Mouse (Mus musculus): Measurements from ENCODE around the gene Nos1. TPM values are rescaled to one million over a fixed set of nuclear protein-coding genes. Genes with fewer than 3 reads are reported as not detected.
"Not testable (repeated sequence)": the region's sequence is repeated elsewhere in the genome, so short reads cannot be mapped to it uniquely, and the experiment has no call there.

The Nos1 gene
- polyA plus RNA-seq, 1 experiment, result 0.28 TPM

DNA sequence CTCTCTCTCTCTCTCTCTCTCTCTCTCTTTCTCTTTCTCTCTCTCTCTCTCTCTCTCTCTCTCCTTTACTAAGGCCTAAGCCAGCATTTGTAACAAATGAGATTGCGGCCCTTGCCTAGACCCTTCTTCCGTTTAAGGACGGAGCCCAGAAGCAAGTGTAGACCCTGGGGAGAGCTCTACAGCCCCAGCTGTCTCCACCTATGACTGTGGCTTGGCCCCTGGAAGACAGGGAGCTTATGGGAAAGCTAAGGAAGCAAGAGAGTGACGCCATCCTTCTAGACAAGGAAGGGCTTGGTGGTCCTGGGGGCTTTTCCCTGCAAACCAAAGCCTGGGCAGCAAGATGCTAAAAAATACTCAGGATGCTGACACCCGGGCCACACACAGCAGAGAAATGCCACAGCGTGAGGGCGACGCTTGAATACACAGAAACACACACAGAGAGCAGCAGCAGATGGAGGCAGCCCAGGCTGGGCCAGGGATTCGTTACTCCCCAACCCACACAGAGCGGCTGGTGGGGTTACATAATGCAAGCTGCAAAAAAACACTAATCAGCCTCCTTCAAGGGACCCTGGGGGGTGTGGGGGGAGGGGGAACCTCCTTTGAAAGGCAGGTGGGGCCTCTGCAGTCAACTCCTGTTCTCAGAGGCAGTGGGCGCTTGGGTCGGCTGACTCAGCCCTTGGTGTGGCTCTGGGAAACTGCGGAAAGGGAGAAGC lies 83.9 kb downstream of the Nos1 start:
- Histone ChIP-seq H3K4me1 (ENCODE audit: control insufficient read depth, insufficient read depth, insufficient read length, low read length) (no peaks in the 10 kb centered on the region), H3K27ac (replicated peaks; ENCODE audit: low read depth, low read length) (no peak overlapping the region), H3K4me3 (ENCODE audit: insufficient read depth, low read depth, low read length) (no peak overlapping the region)

DNA sequence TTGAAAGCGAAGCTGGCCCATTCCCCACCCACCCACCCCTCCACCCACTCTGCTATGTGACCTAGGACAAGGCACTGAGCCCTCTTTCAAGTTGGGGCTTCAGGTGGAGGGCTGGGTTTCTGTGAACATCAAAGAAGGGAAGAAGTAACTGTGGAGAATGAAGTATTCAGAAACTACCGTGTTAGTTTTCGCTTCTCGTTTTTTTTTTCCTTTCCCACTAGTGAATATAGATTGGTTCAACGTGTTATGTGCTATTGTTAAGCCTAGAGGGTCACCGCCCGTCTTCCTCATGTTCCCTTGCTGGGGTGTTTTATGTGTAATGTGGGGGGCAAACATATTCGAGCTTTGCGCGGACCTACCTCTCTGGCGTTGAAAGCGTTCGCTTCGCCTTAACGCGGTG lies 85.0 kb downstream of the Nos1 start:
- Histone ChIP-seq H3K4me1 (ENCODE audit: control insufficient read depth, insufficient read depth, insufficient read length, low read length) (no peaks in the 10 kb centered on the region), H3K4me3 (ENCODE audit: insufficient read depth, low read depth, low read length) (no peak overlapping the region), H3K27ac (replicated peaks; ENCODE audit: low read depth, low read length) (no peak overlapping the region)

DNA sequence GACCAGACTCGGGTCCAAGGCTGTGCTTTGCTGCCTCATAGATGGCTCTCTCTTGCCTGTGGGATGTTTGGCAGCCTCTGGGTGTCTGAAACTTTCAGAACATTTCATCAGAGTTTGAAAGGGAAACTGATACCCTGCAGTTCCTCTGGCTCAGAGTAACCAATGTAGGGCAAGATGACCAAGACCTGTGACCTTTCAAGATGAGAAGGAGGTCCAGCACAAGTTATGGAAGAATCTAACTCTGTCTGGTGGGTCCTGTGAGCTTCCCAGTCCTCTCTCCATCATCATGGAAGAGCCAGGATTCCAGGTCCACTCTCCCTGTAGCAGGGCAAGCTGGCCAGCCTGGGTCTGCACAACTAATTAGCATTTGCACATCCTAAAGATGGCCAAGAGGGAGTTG lies 90.8 kb downstream of the Nos1 start:
- Histone ChIP-seq H3K27ac (replicated peaks; ENCODE audit: low read depth, low read length) (no peak overlapping the region), H3K4me3 (ENCODE audit: insufficient read depth, low read depth, low read length) (no peak overlapping the region), H3K4me1 (ENCODE audit: control insufficient read depth, insufficient read depth, insufficient read length, low read length) (no peaks in the 10 kb centered on the region)

DNA sequence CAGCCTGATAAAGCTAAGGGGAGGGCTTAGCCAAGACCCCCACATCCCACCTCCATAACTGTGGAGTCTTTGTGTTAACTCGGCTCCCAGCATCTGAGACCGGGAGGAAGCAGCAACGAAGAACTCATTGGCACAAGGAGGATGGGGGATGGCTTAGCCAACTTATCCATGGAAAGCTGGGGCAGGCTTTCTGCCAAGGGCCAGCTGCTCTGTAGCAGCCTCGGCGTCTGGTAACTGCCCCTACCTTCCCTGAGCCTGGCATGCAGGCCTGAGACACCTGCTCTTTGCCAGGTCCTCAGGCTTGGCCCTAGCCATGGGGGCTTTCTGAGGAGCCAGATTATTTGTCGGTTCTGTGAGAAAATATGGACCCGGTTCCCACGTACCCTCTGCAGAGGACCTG lies 93.0 kb downstream of the Nos1 start:
- Histone ChIP-seq H3K27ac (replicated peaks; ENCODE audit: low read depth, low read length) (no peak overlapping the region), H3K4me1 (ENCODE audit: control insufficient read depth, insufficient read depth, insufficient read length, low read length) (no peaks in the 10 kb centered on the region), H3K4me3 (ENCODE audit: insufficient read depth, low read depth, low read length) (no peak overlapping the region)

DNA sequence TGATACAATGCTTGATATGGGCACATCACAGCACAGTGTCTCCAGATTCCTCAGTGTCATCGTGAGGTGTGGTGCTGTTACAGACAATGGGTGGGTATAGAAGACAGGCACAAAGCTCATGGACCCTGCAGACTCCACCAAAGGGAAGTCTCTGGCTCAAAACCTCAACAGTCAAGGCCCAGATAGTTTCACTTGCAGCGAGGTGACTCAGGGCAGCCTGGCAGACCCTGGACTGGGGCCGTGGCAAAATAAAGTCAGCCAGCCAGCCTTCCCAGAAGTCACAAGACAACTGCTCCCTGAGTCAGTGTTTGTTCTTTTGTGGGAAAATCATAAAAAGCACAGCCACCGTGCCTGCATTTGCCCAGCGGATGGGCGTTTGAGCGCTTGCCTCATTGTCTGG lies 93.4 kb downstream of the Nos1 start:
- Histone ChIP-seq H3K4me1 (ENCODE audit: control insufficient read depth, insufficient read depth, insufficient read length, low read length) (no peaks in the 10 kb centered on the region), H3K4me3 (ENCODE audit: insufficient read depth, low read depth, low read length) (no peak overlapping the region), H3K27ac (replicated peaks; ENCODE audit: low read depth, low read length) (no peak overlapping the region)

DNA sequence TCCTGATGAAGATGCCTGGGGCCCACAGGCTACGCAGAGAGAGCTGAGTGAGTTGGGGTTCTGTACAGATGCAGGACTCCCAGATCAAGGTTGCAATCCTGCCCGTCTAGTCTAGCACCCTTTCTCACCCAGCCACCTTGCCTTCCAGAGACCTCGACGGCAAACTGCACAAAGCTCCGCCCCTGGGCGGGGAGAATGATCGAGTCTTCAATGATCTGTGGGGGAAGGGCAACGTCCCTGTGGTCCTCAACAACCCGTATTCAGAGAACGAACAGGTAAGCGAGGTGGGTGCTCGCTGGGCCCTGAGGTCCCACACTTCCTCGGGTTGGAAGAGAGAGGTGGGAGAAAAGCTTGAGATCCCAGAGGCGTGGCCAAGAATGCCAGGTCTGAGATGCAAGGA lies 98.3 kb downstream of the Nos1 start:
- no peaks in the 10 kb centered on the region for H3K4me1 ChIP-seq (ENCODE audit: control insufficient read depth, insufficient read depth, insufficient read length, low read length)
- H3K4me3 ChIP-seq (ENCODE audit: insufficient read depth, low read depth, low read length), result no peak overlapping the region
- no peak overlapping the region for H3K27ac ChIP-seq (replicated peaks; ENCODE audit: low read depth, low read length)

DNA sequence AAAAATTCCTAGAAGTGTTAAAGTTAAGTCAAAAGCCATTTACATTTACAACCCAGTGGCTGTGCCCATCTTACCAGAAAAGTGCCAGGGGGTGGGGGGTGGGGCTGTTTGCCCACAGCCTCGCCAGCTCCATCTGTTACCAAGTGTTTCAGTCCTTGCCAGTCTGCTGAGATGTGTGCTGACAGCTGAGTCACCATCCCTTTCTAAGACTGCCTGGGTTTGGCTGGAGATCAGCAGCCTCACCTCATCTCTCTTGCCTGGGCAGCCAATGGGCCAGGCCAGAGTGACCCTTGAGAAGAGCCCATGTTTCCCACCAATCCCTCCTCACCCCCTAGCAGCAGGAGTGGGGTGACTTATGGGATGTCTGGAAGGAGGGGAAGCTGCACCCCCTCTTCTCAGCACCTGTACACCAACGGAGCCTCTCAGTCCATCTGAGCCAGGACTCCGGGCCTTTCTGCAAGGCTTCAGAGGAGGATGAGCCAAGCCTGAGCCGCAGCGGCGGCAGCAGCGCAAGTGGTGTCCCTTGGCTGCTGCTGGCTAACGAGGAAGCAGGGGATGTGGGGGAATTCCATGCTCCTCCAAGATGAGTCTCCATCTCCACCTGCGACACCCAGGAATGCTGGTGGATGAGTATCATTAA lies 100.2 kb downstream of the Nos1 start:
- Histone ChIP-seq H3K27ac (replicated peaks; ENCODE audit: low read depth, low read length) (no peak overlapping the region), H3K4me1 (ENCODE audit: control insufficient read depth, insufficient read depth, insufficient read length, low read length) (no peaks in the 10 kb centered on the region), H3K4me3 (ENCODE audit: insufficient read depth, low read depth, low read length) (no peak overlapping the region)

DNA sequence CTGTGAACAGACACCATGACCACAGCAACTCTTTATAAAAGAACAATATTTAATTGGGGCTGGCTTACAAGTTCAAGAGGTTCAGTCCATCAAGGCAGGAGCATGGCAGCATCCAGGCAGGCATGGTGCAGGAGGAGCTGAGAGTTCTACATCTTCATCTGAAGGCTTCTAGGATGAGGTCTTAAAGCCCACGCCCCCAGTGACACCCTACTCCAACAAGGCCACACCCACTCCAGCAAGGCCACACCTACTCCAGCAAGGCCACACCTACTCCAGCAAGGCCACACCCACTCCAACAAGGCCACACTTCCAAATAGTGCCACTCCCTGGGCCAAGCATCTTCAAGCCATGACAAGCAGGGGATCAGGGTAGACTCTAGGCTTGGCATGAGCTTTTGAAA lies 101.6 kb downstream of the Nos1 start:
- H3K4me3 ChIP-seq (ENCODE audit: insufficient read depth, low read depth, low read length); H3K27ac ChIP-seq (replicated peaks; ENCODE audit: low read depth, low read length); H3K4me1 ChIP-seq (ENCODE audit: control insufficient read depth, insufficient read depth, insufficient read length, low read length): not testable (repeated sequence)

DNA sequence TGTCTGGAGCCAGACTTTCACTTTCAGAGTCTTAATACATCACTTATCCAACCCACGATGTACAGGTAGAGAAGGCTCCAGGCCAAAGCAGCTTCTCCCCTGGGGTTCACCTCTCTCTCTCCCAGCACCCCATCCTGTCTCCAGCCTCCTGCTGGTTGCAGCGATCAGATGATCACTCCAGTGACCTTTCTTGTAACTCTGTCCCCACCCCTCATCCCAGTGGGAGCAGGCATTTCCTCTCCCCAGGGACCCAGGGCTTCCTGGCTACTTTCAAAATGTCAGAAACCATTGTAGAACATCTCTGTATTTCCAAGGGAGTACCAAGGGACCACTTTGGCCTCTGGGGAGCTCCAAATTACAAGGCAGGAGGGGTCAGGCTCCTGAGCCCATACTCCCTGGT lies 104.2 kb downstream of the Nos1 start:
- H3K27ac ChIP-seq (replicated peaks; ENCODE audit: low read depth, low read length), result no peak overlapping the region
- no peak overlapping the region for H3K4me3 ChIP-seq (ENCODE audit: insufficient read depth, low read depth, low read length)
- H3K4me1 ChIP-seq (ENCODE audit: control insufficient read depth, insufficient read depth, insufficient read length, low read length), result no peaks in the 10 kb centered on the region

DNA sequence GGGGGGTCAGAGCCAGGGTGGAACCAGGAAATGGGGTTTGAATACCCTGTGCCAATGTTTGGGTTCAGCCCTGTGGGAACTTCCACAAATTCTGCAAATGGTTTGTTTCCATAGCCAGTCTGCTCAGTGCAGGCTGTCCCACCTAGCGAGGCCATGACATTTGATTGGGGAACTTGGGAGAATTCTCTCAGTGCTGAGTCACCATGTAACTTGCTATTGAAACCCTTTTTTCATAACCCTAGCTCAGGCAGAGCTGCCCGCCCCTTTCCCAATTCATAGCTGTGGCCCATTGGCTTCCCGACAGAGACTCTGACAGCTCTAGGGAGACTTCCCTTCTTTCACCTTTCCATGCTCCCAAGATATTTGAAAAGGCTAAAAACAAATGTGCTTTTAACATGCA lies 107.3 kb downstream of the Nos1 start:
- H3K27ac ChIP-seq (replicated peaks; ENCODE audit: low read depth, low read length), result no peak overlapping the region
- H3K4me3 ChIP-seq (ENCODE audit: insufficient read depth, low read depth, low read length), result no peak overlapping the region
- no peaks in the 10 kb centered on the region for H3K4me1 ChIP-seq (ENCODE audit: control insufficient read depth, insufficient read depth, insufficient read length, low read length)

DNA sequence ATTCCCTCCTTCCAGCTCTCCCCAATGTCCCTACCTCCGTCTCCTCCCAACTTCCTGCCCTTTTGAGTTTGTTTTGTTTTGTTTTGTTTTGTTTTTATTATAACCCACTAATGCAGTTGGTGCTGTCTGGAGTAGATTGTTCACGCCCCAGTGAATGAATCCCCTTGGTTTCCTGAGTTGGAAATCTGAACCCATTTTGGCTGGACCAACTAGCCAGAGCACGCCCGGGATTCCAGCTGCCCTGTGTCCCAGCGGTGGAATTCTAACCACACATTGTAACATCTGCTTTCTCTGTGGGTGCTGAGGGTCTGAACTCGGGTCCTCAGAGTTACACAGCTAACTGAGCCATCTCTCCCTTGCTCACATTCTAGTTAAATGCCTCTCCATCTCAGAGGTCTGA lies 108.1 kb downstream of the Nos1 start:
- no peak overlapping the region for H3K4me3 ChIP-seq (ENCODE audit: insufficient read depth, low read depth, low read length)
- H3K4me1 ChIP-seq (ENCODE audit: control insufficient read depth, insufficient read depth, insufficient read length, low read length), result no peaks in the 10 kb centered on the region
- H3K27ac ChIP-seq (replicated peaks; ENCODE audit: low read depth, low read length), result no peak overlapping the region

DNA sequence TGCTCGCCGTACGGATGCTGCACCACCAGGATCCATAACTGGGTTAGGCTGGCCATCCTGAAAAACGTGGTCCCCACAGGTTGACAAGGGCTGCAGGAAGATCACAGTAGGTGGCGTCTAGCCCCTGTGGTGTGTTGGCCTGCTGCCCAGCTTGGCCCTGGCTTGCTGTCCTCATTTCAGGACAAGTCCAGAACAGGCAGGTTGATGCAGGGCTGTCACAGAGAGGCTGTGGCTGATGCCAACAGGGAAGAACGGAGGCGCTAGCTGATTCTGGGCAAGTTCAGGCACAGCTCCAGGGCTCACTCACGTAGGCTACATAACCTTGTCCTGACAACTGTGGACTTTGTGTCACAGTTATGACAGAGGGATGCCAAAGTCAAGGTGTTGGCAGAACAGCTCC lies 108.7 kb downstream of the Nos1 start:
- H3K4me3 ChIP-seq (ENCODE audit: insufficient read depth, low read depth, low read length), result no peak overlapping the region
- H3K27ac ChIP-seq (replicated peaks; ENCODE audit: low read depth, low read length), result no peak overlapping the region
- no peaks in the 10 kb centered on the region for H3K4me1 ChIP-seq (ENCODE audit: control insufficient read depth, insufficient read depth, insufficient read length, low read length)

DNA sequence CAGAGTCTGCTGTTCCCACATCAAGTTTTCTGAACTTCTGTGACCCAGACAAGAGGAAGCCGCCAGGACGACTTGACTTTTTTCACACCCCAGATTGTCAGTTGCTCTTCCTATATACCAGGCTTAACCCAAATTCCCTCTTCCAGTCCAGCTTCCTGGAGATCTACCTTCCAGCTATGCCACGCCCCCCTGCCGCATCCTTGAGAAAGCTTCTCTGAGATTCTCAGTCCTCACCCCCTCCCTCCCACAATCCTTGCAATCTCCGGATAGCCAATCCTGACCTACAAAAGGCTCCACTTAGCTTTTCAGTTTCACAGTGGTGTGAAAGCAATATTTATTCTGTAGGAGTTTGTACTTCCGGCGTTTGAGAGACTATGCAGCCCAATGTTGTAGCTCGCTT lies 110.0 kb downstream of the Nos1 start:
- H3K4me3 ChIP-seq (ENCODE audit: insufficient read depth, low read depth, low read length), result no peak overlapping the region
- H3K27ac ChIP-seq (replicated peaks; ENCODE audit: low read depth, low read length), result no peak overlapping the region
- H3K4me1 ChIP-seq (ENCODE audit: control insufficient read depth, insufficient read depth, insufficient read length, low read length), result no peaks in the 10 kb centered on the region

DNA sequence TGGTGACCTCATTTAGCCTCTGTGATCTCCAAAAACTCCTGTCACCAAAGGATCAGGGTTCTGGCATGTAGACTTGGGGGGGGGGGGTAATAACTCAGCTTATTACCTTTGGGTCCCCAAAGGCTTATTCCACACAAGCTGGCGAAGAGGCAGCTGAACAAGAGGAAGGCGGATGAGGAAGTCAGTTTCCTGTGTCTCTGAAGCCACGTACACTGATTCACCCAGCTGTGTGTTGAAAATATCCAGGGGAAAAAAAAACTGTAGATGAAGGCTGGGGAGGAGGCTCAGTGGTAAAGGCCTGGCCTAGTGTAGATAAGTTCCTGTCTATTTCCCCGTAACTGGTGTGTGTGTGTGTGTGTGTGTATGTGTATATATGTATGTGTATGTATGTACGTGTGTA lies 110.7 kb downstream of the Nos1 start:
- Histone ChIP-seq H3K27ac (replicated peaks; ENCODE audit: low read depth, low read length) (no peak overlapping the region), H3K4me3 (ENCODE audit: insufficient read depth, low read depth, low read length) (no peak overlapping the region), H3K4me1 (ENCODE audit: control insufficient read depth, insufficient read depth, insufficient read length, low read length) (no peaks in the 10 kb centered on the region)

DNA sequence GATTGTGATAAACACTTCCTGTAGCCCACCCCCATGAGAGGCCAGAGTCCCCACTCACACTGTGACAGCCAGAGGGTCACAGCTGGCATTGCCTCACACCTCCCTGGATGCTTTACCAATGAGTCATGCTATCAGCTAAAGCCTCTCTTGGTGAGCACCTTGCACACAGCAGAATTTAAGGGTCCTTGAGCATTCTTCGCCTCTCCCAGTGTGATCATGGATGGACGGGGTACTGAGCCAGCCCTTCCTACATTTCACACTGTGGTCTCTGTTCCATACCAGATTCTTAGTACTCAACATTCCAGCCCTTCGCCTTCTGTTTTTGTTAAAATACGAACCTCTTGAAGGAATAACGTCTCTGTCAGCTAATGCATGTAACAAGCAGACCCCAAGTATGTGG lies 113.2 kb downstream of the Nos1 start:
- no peak overlapping the region for H3K4me3 ChIP-seq (ENCODE audit: insufficient read depth, low read depth, low read length)
- H3K4me1 ChIP-seq (ENCODE audit: control insufficient read depth, insufficient read depth, insufficient read length, low read length), result no peaks in the 10 kb centered on the region
- no peak overlapping the region for H3K27ac ChIP-seq (replicated peaks; ENCODE audit: low read depth, low read length)

DNA sequence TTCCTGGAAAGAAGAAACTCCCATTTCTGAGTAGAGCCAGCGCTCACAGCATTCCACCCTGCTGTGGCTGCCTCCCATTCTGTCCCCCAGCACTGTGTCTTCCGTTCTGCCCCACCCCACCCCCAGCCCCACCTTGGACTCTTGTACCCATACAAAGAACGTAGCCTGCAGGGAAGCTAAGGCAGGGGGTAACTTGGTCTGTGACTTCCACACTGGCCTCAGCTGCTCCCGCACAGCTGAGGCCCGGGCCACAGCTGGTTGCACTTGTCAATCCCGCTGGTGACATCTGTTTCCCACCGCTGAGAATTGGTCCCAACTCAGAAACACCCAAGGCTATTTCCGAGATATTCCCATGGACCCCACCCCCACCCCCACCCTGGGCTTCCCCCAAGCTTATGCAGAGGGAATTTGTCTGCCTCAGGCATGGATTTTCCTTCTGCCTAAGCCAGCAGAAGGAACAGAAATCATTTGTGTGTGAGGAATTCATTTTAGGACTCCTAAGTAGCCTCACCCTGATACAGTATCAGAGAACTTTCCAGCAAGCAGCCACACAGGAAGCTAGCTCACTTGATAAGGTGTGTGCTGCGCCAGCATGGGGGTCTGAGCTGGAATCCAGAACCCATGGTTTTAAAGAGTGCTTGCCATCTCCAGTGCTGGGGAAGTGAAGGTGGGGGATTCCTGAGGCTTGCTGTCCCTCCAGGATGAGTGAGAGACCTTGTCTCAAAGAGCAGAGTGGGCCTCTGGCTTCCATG lies 117.4 kb downstream of the Nos1 start:
- Histone ChIP-seq H3K4me1 (ENCODE audit: control insufficient read depth, insufficient read depth, insufficient read length, low read length) (no peaks in the 10 kb centered on the region), H3K27ac (replicated peaks; ENCODE audit: low read depth, low read length) (no peak overlapping the region), H3K4me3 (ENCODE audit: insufficient read depth, low read depth, low read length) (no peak overlapping the region)

All from brown adipose tissue, adult 24 weeks (tissue).